Mouse (Mus musculus): ENCODE measurements around the gene Zfp981.
"Not testable (repeated sequence)": the region's sequence is repeated elsewhere in the genome, so short reads cannot be mapped to it uniquely, and the experiment has no call there.

Zfp981 gene

GRCm38 (mm10) chr4:146486753-146487152 lies 15.1 kb upstream of the Zfp981 start:
- DNase-seq, result not testable (repeated sequence)

GRCm38 (mm10) chr4:146489196-146489595 lies 12.6 kb upstream of the Zfp981 start:
- DNase-seq, result not testable (repeated sequence)

GRCm38 (mm10) chr4:146491993-146492392 lies 9.8 kb upstream of the Zfp981 start:
- DNase-seq, result not testable (repeated sequence)

GRCm38 (mm10) chr4:146492439-146492838 lies 9.4 kb upstream of the Zfp981 start:
- no peak for DNase-seq

GRCm38 (mm10) chr4:146492851-146493250 lies 9.0 kb upstream of the Zfp981 start:
- DNase-seq, result no peak

- DNase-seq, result not testable (repeated sequence)
Measured at GRCm38 (mm10) chr4:146493319-146493907, 8.4 kb upstream of the Zfp981 start.

GRCm38 (mm10) chr4:146494980-146495379 lies 6.8 kb upstream of the Zfp981 start:
- no peak for DNase-seq

GRCm38 (mm10) chr4:146497695-146498275 lies 4.0 kb upstream of the Zfp981 start:
- DNase-seq, result not testable (repeated sequence)

- not testable (repeated sequence) for DNase-seq
Measured at GRCm38 (mm10) chr4:146509029-146509428, 7.2 kb downstream of the Zfp981 start.

- not testable (repeated sequence) for DNase-seq
Measured at GRCm38 (mm10) chr4:146511871-146512270, 10.0 kb downstream of the Zfp981 start.

GRCm38 (mm10) chr4:146516474-146516873 lies 14.6 kb downstream of the Zfp981 start:
- DNase-seq, result no peak

- DNase-seq, result not testable (repeated sequence)
Measured at GRCm38 (mm10) chr4:146517150-146517549, 15.3 kb downstream of the Zfp981 start.

GRCm38 (mm10) chr4:146520723-146521122 lies 18.9 kb downstream of the Zfp981 start:
- no peak for DNase-seq

GRCm38 (mm10) chr4:146534574-146534973 lies 32.7 kb downstream of the Zfp981 start:
- no peak for DNase-seq

- no peak for DNase-seq
Measured at GRCm38 (mm10) chr4:146535883-146536282, 34.1 kb downstream of the Zfp981 start.

GRCm38 (mm10) chr4:146579905-146580873 lies 78.4 kb downstream of the Zfp981 start:
- DNase-seq, result not testable (repeated sequence)
